Mouse (Mus musculus): ENCODE data around the gene Cyld.
"Not testable (repeated sequence)": the region's sequence is repeated elsewhere in the genome, so short reads cannot be mapped to it uniquely, and the experiment has no call there.

The Cyld gene

GRCm38 (mm10) chr8:88696721-88697641 lies at the start of gene Cyld:
TSS of gene Cyld (plus strand) at chr8:88697028.
- DNase-seq (ENCODE audit: low spot score): peak; percentile 99

- DNase-seq (ENCODE audit: low spot score): no peak
Measured at GRCm38 (mm10) chr8:88648322-88648721, 48.5 kb upstream of the Cyld start.

- DNase-seq (ENCODE audit: low spot score): no peak
Measured at GRCm38 (mm10) chr8:88650016-88650708, 46.7 kb upstream of the Cyld start.

DNA sequence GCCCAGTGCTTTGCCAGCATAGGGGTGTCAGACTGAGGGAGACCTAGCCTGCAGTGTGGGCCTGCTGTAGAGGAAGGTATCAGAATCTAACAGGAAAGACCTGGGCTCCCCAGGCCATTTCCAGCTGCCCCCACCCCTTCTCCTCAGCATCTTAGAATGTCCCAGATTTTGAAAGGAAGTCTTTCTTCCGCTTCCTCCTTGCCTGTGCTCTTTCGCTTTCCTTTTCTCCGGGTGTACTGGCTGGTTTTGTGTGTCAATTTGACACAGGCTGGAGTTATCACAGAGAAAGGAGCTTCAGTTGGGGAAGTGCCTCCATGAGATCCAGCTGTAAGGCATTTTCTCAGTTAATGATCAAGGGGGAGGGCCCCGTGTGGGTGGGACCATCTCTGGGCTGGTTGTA lies 45.7 kb upstream of the Cyld start:
- not testable (repeated sequence) for DNase-seq (ENCODE audit: low spot score)

DNA sequence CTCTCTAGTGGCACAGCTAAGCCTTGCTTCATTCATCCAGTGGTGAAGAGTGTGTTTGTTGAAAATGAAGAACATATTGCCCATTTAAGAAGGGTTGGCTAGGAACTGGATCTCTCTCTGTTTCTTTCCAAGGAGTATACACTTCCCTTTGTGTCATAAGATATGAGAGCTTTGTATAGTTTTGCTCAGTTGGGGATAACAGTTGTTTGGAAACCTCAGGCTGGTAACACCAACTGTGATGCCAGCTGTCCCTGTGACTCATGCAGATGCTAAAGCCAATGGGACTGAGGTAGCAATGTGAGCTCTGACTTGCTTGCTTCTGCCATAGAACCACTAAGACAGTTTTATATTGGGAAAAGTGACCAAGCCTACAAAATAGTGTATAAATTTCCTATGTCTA lies 41.5 kb upstream of the Cyld start:
- no peak for DNase-seq (ENCODE audit: low spot score)

DNA sequence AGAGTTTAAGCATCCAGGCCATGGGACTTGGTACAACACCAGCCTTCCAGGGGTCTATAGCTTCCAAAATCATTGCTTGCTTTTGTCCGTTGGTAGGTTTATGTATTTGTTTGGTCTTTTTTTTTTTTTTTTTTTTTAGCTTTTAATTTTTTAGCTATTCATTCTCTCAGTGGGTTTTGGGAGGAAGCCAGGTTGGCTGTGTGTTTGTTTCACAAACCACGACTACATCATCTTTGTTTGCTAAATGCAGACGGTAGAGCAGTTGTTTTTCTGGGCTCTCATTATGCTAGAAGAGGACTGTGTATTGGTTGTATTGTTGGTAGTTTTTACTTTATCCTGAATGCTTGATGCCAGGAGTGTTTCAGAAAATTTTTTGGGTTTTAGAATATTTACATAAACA lies 37.0 kb upstream of the Cyld start:
- no peak for DNase-seq (ENCODE audit: low spot score)

GRCm38 (mm10) chr8:88662401-88662821 lies 34.4 kb upstream of the Cyld start:
- DNase-seq (ENCODE audit: low spot score): no peak

DNA sequence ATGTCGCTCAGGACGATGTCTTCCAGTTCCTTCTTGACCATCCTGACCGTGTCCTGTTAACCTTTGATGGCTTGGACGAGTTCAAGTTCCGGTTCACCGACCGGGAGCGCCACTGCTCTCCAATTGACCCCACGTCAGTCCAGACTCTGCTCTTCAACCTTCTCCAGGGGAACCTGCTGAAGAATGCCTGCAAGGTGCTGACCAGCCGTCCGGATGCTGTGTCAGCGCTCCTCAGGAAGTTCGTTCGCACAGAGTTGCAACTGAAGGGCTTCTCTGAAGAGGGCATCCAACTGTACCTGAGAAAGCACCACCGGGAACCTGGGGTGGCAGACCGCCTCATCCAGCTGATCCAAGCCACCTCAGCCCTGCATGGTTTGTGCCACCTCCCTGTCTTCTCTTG lies 32.7 kb upstream of the Cyld start:
- no peak for DNase-seq (ENCODE audit: low spot score)

DNA sequence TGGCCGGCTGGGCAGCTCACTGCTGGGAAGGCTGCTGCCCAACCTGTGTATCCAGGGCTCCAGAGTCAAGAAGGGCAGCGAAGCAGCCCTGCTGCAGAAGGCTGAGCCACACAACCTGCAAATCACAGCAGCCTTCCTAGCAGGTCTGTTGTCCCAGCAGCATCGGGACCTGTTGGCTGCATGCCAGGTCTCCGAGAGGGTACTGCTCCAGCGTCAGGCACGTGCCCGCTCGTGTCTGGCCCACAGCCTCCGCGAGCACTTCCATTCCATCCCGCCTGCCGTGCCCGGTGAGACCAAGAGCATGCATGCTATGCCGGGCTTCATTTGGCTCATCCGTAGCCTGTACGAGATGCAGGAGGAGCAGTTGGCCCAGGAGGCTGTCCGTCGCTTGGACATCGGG lies 31.9 kb upstream of the Cyld start:
- no peak for DNase-seq (ENCODE audit: low spot score)

DNA sequence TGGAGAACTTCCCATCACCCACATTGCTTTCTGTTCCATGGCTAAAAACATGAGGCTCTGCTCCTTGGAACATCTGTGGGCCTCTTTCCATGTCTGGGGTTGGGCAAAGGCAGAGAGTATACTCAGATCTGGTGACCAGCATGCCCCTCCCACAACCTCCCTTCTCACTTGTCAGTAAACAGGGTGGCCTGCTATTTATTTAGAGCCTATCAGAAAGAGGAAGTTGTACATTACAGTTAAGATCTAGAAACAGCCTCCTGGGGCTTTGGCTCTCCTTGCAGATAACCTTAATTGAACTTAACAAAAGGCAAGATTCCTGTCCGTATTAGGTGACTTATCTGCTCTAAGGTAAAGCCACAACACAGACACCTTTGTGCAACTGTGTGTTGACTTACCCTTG lies 30.4 kb upstream of the Cyld start:
- DNase-seq (ENCODE audit: low spot score): no peak

GRCm38 (mm10) chr8:88668400-88669086 lies 28.3 kb upstream of the Cyld start:
- DNase-seq (ENCODE audit: low spot score): peak; percentile 21

GRCm38 (mm10) chr8:88670782-88671181 lies 26.0 kb upstream of the Cyld start:
- DNase-seq (ENCODE audit: low spot score): no peak

GRCm38 (mm10) chr8:88671575-88671974 lies 25.3 kb upstream of the Cyld start:
- DNase-seq (ENCODE audit: low spot score): no peak

- DNase-seq (ENCODE audit: low spot score): no peak
Measured at GRCm38 (mm10) chr8:88673859-88674258, 23.0 kb upstream of the Cyld start.

DNA sequence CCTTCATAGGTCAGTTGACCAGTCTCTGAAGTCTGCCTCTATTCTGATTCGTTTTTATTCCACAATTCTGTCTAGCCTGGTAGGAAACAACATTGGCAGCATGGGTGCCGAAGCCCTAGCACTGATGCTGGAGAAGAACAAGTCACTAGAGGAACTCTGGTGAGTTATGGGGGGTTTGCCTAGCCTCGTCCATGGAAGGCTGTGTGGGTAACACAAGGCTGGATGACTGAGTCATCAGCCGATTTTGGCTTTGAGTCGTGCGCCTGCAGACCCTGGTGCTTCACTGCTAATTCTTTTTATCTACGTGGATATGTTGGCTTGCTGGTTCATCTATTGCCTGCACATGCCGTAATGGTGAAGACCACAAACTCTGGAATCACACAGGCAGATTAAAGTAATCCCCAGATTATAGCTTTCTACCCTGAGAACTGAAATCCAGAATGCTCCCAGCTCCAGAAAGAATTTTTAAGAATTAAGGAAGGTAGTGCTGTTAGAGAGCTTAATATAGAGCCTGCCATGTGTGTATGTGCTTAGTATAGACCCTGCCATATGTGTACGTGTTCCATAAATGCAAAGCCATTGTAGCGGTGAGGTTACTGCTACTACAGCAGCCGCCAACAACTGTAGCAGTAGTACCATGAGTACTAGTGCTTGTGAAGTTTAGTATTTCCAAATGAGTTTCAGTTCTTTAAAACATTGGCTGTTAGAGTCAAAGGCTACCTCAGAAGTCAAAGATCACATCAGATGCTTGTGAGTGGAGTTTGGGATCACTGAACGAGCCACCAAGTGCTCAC lies 21.3 kb upstream of the Cyld start:
- no peak for DNase-seq (ENCODE audit: low spot score)

DNA sequence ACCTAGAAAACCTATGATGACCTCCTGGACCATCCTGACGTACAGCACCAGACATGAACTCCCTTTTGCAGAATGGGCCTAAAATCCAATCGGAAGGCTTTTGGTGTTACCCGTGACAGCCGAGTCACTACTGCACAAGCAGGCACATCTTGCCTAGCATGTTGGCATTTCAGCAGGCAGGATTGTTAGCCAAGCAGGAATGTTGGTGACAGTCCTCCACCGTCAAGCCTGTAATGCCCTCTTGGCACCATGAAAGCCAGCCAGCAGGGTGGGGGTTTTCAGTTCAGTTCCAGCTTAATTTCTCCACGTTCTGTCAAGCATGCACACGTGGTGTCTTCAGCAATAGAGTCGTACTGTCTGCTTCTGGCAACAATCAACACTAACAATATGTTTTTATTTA lies 19.8 kb upstream of the Cyld start:
- no peak for DNase-seq (ENCODE audit: low spot score)

GRCm38 (mm10) chr8:88680566-88680965 lies 16.3 kb upstream of the Cyld start:
- DNase-seq (ENCODE audit: low spot score): no peak

DNA sequence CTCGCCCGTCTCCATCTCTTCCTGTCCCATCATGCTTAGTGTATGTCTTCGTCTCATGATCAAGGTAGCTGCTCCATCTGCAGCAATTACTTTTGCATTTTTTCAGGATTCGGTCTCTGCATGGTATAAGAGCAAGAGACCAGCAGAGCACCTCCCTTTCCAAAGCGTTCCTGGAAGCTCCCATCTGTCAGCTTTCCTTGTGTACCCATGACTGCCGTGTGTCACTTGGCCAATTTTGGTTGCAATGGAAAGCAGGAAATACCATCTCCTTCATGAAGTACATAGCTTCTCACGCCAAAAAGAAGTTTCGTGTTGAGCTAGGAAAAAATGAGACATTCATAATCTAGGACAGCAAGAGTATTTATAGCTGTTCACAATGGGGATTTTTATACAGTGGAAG lies 15.8 kb upstream of the Cyld start:
- no peak for DNase-seq (ENCODE audit: low spot score)

- DNase-seq (ENCODE audit: low spot score): no peak
Measured at GRCm38 (mm10) chr8:88683656-88684289, 13.1 kb upstream of the Cyld start.

- no peak for DNase-seq (ENCODE audit: low spot score)
Measured at GRCm38 (mm10) chr8:88686226-88686905, 10.5 kb upstream of the Cyld start.

GRCm38 (mm10) chr8:88686906-88687235 lies 10.0 kb upstream of the Cyld start:
- no peak for DNase-seq (ENCODE audit: low spot score)

Measured in retina, embryonic 14.5 days (tissue).